Mouse (Mus musculus): ENCODE results near the gene Hacd2.
A peak's percentile ranks its signal among the peaks of the same experiment; 100 is the strongest.

Hacd2 gene

GRCm38 (mm10) chr16:35130172-35130571 lies 107.9 kb downstream of the Hacd2 start:
- DNase-seq, result no peak

- DNase-seq, result no peak
Measured at GRCm38 (mm10) chr16:35139416-35139815, 117.2 kb downstream of the Hacd2 start.

- peak; percentile 43 for DNase-seq
Measured at GRCm38 (mm10) chr16:35139873-35140619, 117.8 kb downstream of the Hacd2 start.

- no peak for DNase-seq
Measured at GRCm38 (mm10) chr16:35140620-35140975, 118.4 kb downstream of the Hacd2 start.

GRCm38 (mm10) chr16:35141839-35142238 lies 119.6 kb downstream of the Hacd2 start:
- no peak for DNase-seq

- DNase-seq, result no peak
Measured at GRCm38 (mm10) chr16:35146153-35146552, 123.9 kb downstream of the Hacd2 start.

- DNase-seq, result no peak
Measured at GRCm38 (mm10) chr16:35153146-35153755, 131.0 kb downstream of the Hacd2 start.

GRCm38 (mm10) chr16:35154245-35154640 lies 132.0 kb downstream of the Hacd2 start:
- DNase-seq, result peak; percentile 73

GRCm38 (mm10) chr16:35154641-35155390 lies 132.6 kb downstream of the Hacd2 start, which contains the start of gene Adcy5:
Adcy5 (plus strand) TSS chr16:35154877.
- DNase-seq, result peak; percentile 51

GRCm38 (mm10) chr16:35155391-35156305 lies 133.4 kb downstream of the Hacd2 start:
- peak; percentile 73 for DNase-seq

GRCm38 (mm10) chr16:35156306-35156695 lies 134.1 kb downstream of the Hacd2 start:
- DNase-seq, result peak; percentile 45

GRCm38 (mm10) chr16:35156832-35157231 lies 134.6 kb downstream of the Hacd2 start:
- DNase-seq, result no peak
